24 mouse cellular contexts compared by ENCODE assay signal in the genomic region with DNA sequence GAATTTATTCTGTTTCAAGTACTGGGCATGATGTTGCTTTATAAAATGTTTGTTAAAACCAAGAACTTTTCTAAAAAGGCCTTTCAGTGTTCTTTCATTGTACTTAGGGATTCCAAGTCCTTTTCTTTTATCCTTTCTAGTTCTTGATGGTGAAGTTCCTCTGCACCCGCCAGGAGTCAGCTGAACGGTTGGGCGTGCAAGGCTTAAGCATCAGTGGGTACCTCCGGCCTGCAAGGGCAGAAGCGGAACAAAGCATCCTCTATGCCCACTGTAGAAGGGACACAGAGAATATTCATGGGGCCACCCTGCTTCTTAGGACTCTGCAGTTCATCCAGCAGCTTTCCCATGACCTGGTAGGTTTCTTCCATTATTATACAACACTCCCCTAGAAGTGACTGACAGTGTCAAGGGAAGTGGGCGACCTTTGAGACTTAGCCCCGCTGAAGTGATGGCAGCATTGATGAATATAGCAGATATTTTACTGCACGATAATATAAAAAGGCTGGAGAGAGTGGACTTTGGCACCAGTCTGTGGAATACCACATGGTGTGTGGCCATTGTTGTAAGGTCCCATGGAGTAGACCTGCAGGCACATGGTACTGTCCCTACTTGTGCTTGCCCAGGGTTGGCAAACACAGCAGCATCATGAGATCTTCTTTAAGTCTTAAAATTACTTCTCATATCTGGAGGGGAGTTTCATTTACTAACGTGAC. TPM values are rescaled to one million over a fixed set of nuclear protein-coding genes. Genes with fewer than 3 reads are reported as not detected.
DNase-seq lines count a peak whose midpoint lies in the region; ATAC-seq and TF ChIP-seq lines count a peak whose summit lies in the region.
"Had no signal": no experiment of that assay in that cellular context is flagged by ENCODE, and none has a peak within 500 bp of the region (broad histone marks: within the 10 kb centered on the region; RNA-seq: fewer than 3 reads in every experiment).

No protein-coding gene starts in this region.

- DNase-seq in midbrain, embryonic 10.5 days (ENCODE audit: low spot score), result no peak
- peak; percentile 40 for DNase-seq in brain, embryonic 14.5 days (ENCODE audit: low read depth)
- no peak for DNase-seq in frontal cortex, postnatal 14 days (ENCODE audit: low spot score in 2 of 2)
- DNase-seq: adrenal gland, adult 8-10 months; cerebellum, adult 2 months; cerebellum, postnatal 25 days; gastrocnemius, postnatal 36 days; heart, postnatal 36 days; kidney, adult 11 months; layer of hippocampus, postnatal 36 days; liver, postnatal 0 days; thymus, adult 2 months; thymus, postnatal 4 days had no signal

- WGBS in hindbrain, embryonic 15.5 days, result 73% methylated on average over 9 of the region's 9 CpGs
- WGBS in hindbrain, embryonic 13.5 days, result 78% methylated on average over 9 of the region's 9 CpGs
- WGBS in midbrain, embryonic 12.5 days, result 78% methylated on average over 9 of the region's 9 CpGs
- 91% methylated on average over 9 of the region's 9 CpGs for WGBS in midbrain, embryonic 10.5 days
- WGBS in intestine, postnatal 0 days, result 71% methylated on average over 9 of the region's 9 CpGs

- TF ChIP-seq POLR2A in brain, embryonic 14.5 days (IDR thresholded peaks at IDR 0.05; ENCODE audit: borderline replicate concordance, extremely low read depth, insufficient read depth, insufficient read length, poor library complexity, severe bottlenecking), result no peak

- H3K4me3 ChIP-seq in hindbrain, embryonic 15.5 days, result no peak overlapping the region
- H3K4me3 ChIP-seq in hindbrain, embryonic 13.5 days, result no peak overlapping the region
- no peak overlapping the region for H3K4me3 ChIP-seq in midbrain, embryonic 12.5 days
- no peak overlapping the region for H3K4me3 ChIP-seq in midbrain, embryonic 10.5 days
- no peak overlapping the region for H3K4me3 ChIP-seq in intestine, postnatal 0 days (ENCODE audit: low read depth, low read length)
- H3K4me3 ChIP-seq: limb, embryonic 12.5 days had no signal

- no peaks in the 10 kb centered on the region for H3K9me3 ChIP-seq in hindbrain, embryonic 15.5 days
- H3K9me3 ChIP-seq in hindbrain, embryonic 13.5 days, result no peaks in the 10 kb centered on the region
- no peaks in the 10 kb centered on the region for H3K9me3 ChIP-seq in midbrain, embryonic 12.5 days
- H3K9me3 ChIP-seq in midbrain, embryonic 10.5 days (replicated peaks), result no peaks in the 10 kb centered on the region
- no peaks in the 10 kb centered on the region for H3K9me3 ChIP-seq in intestine, postnatal 0 days (ENCODE audit: control insufficient read depth)
- H3K9me3 ChIP-seq: limb, embryonic 12.5 days had no signal

- no peak overlapping the region for H3K9ac ChIP-seq in hindbrain, embryonic 15.5 days
- no peak overlapping the region for H3K9ac ChIP-seq in hindbrain, embryonic 13.5 days
- H3K9ac ChIP-seq in midbrain, embryonic 12.5 days (replicated peaks), result no peak overlapping the region
- no peak overlapping the region for H3K9ac ChIP-seq in intestine, postnatal 0 days (ENCODE audit: low read depth, low read length)
- H3K9ac ChIP-seq: limb, embryonic 12.5 days; liver, postnatal 0 days had no signal

- H3K36me3 ChIP-seq in hindbrain, embryonic 15.5 days, result peaks cover 72% of the 10 kb centered on the region
- H3K36me3 ChIP-seq in hindbrain, embryonic 13.5 days, result peaks cover 92% of the 10 kb centered on the region
- peaks cover 68% of the 10 kb centered on the region for H3K36me3 ChIP-seq in midbrain, embryonic 12.5 days
- H3K36me3 ChIP-seq in midbrain, embryonic 10.5 days, result peaks cover 83% of the 10 kb centered on the region
- peaks cover 74% of the 10 kb centered on the region for H3K36me3 ChIP-seq in intestine, postnatal 0 days (ENCODE audit: control insufficient read depth, insufficient read depth)

- no peak overlapping the region for H3K27ac ChIP-seq in hindbrain, embryonic 15.5 days (replicated peaks)
- no peak overlapping the region for H3K27ac ChIP-seq in hindbrain, embryonic 13.5 days
- 0 out of 2 replicates have a peak overlapping the region, but pooled peaks have one; percentile 25 for H3K27ac ChIP-seq in midbrain, embryonic 12.5 days (replicated peaks)
- no peak overlapping the region for H3K27ac ChIP-seq in midbrain, embryonic 10.5 days (replicated peaks)
- H3K27ac ChIP-seq in intestine, postnatal 0 days (ENCODE audit: low read depth, low read length), result no peak overlapping the region
- H3K27ac ChIP-seq: limb, embryonic 12.5 days; macrophage; stomach, postnatal 0 days had no signal

- peak; percentile 51; the same call in 1 of the 2 replicates for ATAC-seq in hindbrain, embryonic 15.5 days (ENCODE audit: low FRiP score, low read depth)
- ATAC-seq in hindbrain, embryonic 13.5 days (ENCODE audit: low FRiP score), result no peak; the same call in 1 of the 2 replicates
- no peak for ATAC-seq in midbrain, embryonic 12.5 days (ENCODE audit: low FRiP score, low read depth)
- ATAC-seq in intestine, postnatal 0 days, result peak; percentile 87
- ATAC-seq: activated CD4-positive, CD25-positive, alpha-beta regulatory T cell, adult 4 months; forebrain, embryonic 16.5 days; liver, postnatal 0 days; lung, postnatal 0 days had no signal

- no peak overlapping the region for H3K4me2 ChIP-seq in hindbrain, embryonic 15.5 days
- H3K4me2 ChIP-seq in hindbrain, embryonic 13.5 days, result no peak overlapping the region
- H3K4me2 ChIP-seq in midbrain, embryonic 12.5 days (replicated peaks), result no peak overlapping the region
- H3K4me2 ChIP-seq in intestine, postnatal 0 days (replicated peaks; ENCODE audit: low read depth), result no peak overlapping the region
- H3K4me2 ChIP-seq: limb, embryonic 12.5 days; liver, embryonic 11.5 days had no signal

- no peaks in the 10 kb centered on the region for H3K27me3 ChIP-seq in hindbrain, embryonic 15.5 days
- no peaks in the 10 kb centered on the region for H3K27me3 ChIP-seq in hindbrain, embryonic 13.5 days
- H3K27me3 ChIP-seq in midbrain, embryonic 12.5 days, result no peaks in the 10 kb centered on the region
- no peaks in the 10 kb centered on the region for H3K27me3 ChIP-seq in midbrain, embryonic 10.5 days (ENCODE audit: low read depth, poor library complexity, severe bottlenecking)
- no peaks in the 10 kb centered on the region for H3K27me3 ChIP-seq in intestine, postnatal 0 days (replicated peaks; ENCODE audit: control insufficient read depth, insufficient read depth, low read length)
- H3K27me3 ChIP-seq: limb, embryonic 12.5 days had no signal

- no peak for TF ChIP-seq CTCF in brain, embryonic 14.5 days (IDR thresholded peaks at IDR 0.05; ENCODE audit: borderline replicate concordance, extremely low read depth, insufficient read depth, insufficient read length)
- no peak for TF ChIP-seq CTCF in intestine, postnatal 0 days (IDR thresholded peaks at IDR 0.05; ENCODE audit: low read depth)

- no peaks in the 10 kb centered on the region for H3K4me1 ChIP-seq in hindbrain, embryonic 15.5 days (replicated peaks)
- no peaks in the 10 kb centered on the region for H3K4me1 ChIP-seq in hindbrain, embryonic 13.5 days (replicated peaks)
- H3K4me1 ChIP-seq in midbrain, embryonic 12.5 days, result no peaks in the 10 kb centered on the region
- no peaks in the 10 kb centered on the region for H3K4me1 ChIP-seq in midbrain, embryonic 10.5 days
- no peaks in the 10 kb centered on the region for H3K4me1 ChIP-seq in intestine, postnatal 0 days (replicated peaks; ENCODE audit: control insufficient read depth, insufficient read depth, low read length)
- H3K4me1 ChIP-seq: limb, embryonic 12.5 days had no signal

RNA-seq across cellular contexts. Expression of a gene that starts 54.5 kb away (rescaled TPM):
- 14.0 and 14.3 TPM in 2 replicates for polyA plus RNA-seq in hindbrain, embryonic 15.5 days (2015; fragmentation: Nextera tagmentation; extraction: Ambion mirVana)
- polyA plus RNA-seq in hindbrain, embryonic 13.5 days (2015; fragmentation: Nextera tagmentation; extraction: Ambion mirVana), result 14.0 and 14.2 TPM in 2 replicates
- polyA plus RNA-seq in midbrain, embryonic 12.5 days (2016; fragmentation: Nextera tagmentation; extraction: Ambion mirVana), result 11.9 and 12.7 TPM in 2 replicates
- 5.5 and 7.4 TPM in 2 replicates for polyA plus RNA-seq in midbrain, embryonic 10.5 days (2016; fragmentation: Nextera tagmentation; extraction: Ambion mirVana)
- polyA plus RNA-seq in brain, embryonic 14.5 days (2012; rRNA removed), result 28.4 and 38.1 TPM in 2 replicates
- 13.9 and 17.6 TPM in 2 replicates for polyA plus RNA-seq in intestine, postnatal 0 days (2015; fragmentation: Nextera tagmentation; extraction: Ambion mirVana)

RNA-seq across cellular contexts. Expression of a gene that starts 54.6 kb away (rescaled TPM):
- 8.5 and 9.0 TPM in 2 replicates for polyA plus RNA-seq in hindbrain, embryonic 15.5 days (2015; fragmentation: Nextera tagmentation; extraction: Ambion mirVana)
- 7.5 and 8.2 TPM in 2 replicates for polyA plus RNA-seq in hindbrain, embryonic 13.5 days (2015; fragmentation: Nextera tagmentation; extraction: Ambion mirVana)
- 5.0 and 5.1 TPM in 2 replicates for polyA plus RNA-seq in midbrain, embryonic 12.5 days (2016; fragmentation: Nextera tagmentation; extraction: Ambion mirVana)
- 5.1 and 5.2 TPM in 2 replicates for polyA plus RNA-seq in midbrain, embryonic 10.5 days (2016; fragmentation: Nextera tagmentation; extraction: Ambion mirVana)
- 5.6 and 5.7 TPM in 2 replicates for polyA plus RNA-seq in brain, embryonic 14.5 days (2012; rRNA removed)
- 3.1 and 4.0 TPM in 2 replicates for polyA plus RNA-seq in intestine, postnatal 0 days (2015; fragmentation: Nextera tagmentation; extraction: Ambion mirVana)

Comparison
In these comparisons a context has a peak if more than half of its experiments do, and no peak if none do; other contexts are left out.
1. ATAC-seq: peak in hindbrain, embryonic 15.5 days (single experiment) and intestine, postnatal 0 days (single experiment); none in hindbrain, embryonic 13.5 days (single experiment) and midbrain, embryonic 12.5 days (single experiment).